Mouse (Mus musculus) layer of hippocampus, adult 11-12 months (tissue): ENCODE data around the gene Syna.

Experiments used
- DNase-seq: peaks from one replicate; pipeline ENCODE4 v3.0.0; 2022; ENCODE audit warnings: low spot score

Gene Syna

DNA sequence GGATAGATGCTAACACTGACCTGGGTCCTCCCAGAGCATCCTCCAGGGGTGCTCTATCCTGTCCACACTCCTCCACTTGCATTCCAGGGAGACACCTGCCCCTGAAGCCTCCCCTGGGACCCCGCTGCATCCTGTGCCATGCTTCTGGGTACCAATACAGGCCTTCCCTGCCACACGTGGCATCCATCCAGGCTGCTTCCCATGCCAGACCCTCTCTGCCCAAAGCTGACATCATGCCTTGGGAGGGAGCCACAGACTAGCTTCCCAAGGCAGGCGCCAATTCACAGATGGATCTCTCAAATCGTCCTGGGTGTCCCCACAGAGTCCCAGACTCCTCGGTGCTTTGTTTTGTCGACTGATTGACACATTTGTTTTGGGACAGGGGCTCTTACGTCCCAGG is 29.1 kb downstream of the Syna start:
- peak; percentile 89 for DNase-seq

DNA sequence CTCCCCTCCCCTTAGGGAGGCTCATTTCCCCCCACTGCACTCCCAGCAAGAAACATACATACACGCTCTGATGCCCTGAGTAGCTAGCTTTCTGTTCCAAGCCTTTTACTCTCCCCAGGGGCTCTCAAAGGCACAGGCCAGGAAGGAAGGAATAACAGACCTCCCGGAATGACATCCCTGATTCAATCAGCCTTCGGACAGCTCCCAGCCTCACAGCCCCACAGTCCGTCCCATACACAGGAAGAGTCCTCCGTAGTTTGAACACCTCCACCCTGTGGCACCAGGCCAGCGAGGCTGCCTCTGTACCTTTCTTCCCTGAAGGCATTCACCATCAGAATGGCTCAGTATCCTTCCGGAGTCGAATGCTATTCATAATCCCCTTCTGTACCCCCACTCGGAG is 31.5 kb downstream of the Syna start:
- DNase-seq: no peak

DNA sequence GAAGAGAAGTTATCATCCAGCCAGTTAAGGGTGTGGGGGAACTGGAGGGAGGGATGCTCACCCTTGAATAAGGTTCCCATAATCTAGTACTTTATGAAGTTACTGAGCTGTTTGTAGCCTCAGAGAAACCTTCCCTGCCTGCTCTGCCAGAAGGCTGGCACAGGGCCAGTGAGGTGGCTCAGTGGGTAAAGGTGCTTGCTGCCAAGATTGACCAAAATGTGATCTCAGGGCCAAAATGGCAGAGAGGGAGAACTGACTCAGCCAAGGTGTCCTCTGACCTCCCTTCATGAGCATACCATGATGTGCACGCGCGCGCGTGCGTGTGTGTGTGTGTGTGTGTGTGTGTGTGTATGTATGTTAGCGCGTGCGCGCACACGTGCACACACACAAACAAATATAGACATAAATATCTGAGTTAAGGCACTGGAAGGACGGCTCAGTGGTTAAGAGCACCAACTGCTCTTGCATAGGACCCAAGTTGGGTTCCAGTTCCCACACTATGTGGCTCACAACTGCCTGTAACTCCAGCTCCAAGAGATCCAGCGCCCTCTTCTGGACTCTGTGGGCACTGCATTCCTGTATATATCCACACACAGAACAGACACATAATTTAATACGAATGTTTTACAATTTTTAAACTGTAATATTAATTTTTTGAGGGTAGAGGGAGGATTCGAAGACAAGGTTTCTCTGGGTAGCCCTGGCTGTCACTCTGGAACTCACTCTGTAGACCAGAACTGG is 33.8 kb downstream of the Syna start:
- no peak for DNase-seq

DNA sequence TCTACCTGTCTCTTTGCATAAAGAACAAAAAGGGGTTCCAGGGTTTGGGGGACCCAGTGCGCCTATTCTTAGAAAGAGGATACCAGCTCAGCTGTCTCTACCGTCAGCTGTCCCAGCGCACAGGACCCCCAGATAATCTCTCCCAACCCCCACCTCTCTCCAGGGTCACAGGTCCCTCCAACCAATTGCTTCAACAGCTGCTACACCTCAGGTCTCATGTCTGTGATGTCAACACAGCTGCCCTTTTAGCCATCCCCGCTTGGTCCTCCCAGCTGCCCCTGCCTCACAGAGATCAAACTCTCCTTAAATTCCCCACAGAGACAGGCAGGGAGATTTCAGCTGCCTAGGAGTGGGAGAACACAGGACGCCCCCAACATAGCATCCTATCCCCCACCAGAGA is 36.2 kb downstream of the Syna start:
- DNase-seq: no peak

DNA sequence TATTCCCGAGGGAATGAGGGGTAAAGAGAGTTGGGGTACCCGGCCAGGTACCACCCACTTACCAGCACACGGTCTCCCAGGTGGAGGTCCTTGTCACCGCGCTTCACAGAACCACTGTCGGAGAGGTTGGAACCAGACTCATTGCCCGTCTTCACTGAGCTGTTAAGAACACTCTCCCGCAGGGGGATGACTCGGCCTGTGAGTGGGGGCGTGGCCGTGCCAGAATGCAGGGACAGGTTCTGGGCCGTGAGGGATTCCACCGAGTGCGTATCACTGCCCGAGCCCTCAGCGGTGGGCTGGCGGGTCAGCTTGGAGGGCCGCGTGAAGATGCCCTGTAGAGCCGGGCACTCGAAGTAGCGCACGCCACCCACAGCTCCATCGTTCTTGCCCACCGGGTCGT is 37.4 kb downstream of the Syna start:
- DNase-seq: no peak

DNA sequence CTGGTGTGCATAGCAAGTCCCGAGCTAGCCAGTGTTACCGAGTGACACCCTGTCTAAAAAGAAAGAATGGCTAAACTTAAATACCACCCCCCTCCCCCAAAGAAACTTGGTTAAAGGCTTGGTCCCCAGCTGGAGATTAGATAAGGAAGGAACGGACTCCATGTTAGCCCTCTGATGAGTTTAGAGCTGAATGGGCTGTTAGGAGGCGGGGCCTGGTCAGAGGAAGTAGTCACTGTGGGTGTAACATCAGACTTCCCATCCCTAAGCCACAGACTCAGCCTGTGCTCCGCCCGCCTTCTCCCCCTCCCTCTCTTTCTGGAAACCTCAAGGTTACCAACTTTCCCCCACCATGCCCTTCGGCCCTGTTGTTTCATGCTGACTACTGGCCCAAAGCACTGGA is 38.2 kb downstream of the Syna start:
- no peak for DNase-seq

DNA sequence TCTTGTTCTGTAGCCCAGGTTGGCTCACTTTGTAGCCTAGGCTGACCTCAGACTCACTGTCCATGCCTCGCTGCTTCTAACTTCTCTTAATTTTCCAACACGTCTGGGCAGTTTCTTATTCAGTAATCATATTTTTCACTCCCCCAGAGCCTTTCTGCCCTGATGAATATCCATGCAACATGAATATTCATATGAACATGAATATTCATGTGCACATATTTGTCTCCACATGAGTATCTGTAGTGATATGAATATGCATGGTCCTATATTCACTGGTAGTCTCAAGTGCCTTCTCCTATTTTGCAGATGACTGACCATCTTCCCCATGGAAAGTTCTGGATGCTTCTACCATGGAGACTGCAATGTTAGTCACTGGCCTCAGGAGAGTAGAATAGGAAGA is 38.8 kb downstream of the Syna start:
- no peak for DNase-seq

DNA sequence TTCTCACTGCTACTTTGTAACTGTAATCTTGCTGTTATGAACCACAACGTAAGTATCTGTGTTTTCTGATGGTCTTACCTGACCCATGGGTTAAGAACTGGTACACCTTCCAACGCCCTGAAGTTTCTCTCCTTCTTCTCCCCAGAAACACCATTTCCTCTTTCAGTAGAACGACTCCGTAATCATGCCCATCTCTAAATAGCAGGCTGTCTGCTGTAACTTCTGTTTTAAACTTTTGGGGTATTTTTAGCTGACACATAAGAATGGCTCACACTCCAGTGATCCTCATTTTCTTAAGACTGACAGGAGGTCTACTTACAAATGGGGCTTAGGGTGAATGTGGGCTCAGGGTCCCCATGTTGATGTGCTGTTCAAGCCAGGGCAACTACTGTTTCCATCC is 39.9 kb downstream of the Syna start:
- DNase-seq: no peak

DNA sequence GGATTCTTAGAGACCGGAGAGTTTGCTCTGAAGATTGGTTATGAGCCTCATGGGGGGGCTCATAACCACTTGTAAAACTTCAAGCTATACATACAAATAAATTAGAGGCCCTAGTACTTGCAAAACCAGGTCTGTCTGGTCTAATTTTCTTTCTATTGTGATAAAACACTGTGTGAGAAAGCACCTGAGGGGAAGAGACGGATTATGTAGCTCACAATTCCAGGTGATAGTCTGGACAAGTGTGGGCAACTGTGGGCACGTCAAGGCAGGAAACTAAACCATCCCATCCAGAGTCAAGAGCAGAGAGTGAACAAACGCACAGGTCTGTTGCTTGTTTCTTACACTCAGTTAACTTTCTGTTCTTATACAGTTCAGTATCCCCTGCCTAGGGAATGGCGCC is 40.5 kb downstream of the Syna start:
- no peak for DNase-seq

DNA sequence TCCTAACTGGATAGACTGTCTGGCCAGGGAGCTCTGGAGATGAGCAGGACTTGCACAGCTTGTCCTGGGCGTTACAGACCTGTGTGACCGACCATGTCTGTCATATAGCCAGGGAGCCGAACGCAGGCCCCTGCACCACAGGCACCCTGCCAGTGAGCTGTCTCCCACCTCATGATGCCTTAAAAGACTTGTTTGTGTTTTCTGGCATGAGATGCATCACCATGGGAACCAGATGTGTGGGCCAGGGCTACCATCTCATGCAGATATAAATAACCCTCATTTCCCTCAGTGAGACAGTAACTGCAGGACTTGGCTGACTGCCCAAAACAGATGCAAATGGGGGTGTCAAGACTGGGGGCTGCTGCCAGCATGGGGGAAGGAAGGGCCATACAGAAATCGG is 47.9 kb downstream of the Syna start:
- peak; percentile 63 for DNase-seq

DNA sequence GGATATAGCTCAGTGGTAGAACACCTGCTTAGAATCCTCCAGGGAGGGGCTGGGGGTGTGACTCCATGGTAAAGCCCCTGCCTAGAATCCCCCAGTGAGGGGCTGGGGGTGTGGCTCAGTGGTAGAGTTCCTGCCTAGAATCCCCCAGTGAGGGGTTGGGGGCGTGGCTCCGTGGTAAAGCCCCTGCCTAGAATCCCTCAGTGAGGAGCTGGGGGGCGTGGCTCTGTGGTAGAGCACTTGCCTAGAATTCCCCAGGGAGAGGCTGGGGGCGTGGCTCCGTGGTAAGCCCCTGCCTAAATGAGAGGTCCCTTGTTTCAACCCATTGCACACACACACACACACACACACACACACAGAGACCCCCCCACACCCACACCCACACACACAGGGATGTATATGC is 49.7 kb downstream of the Syna start:
- no peak for DNase-seq

DNA sequence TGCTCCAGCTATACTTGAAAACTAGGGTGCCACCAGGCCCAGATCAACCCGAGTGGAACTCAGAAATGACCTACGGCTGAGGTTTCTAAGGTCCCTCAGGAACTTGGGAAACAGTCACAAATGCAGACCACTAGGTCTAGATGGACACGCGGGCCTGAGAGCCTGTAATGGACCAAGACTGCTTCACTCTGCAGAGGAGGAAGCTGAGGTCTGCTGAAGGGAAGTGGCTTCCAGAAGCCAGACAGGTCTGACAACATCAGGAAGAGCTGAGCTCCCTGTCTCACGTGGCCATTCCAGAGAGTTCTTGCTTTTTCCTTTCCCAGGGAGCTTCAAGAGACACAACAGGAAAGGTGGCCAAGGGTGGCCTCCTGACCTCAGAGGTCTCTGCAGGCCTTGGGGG is 51.0 kb downstream of the Syna start:
- no peak for DNase-seq
